Comparison of ENCODE assay signal across 13 mouse cellular contexts in genomic region chr2:31348373-31348772, GRCm38 (mm10). TPM values are rescaled to one million over a fixed set of nuclear protein-coding genes. Genes with fewer than 3 reads are reported as not detected.
DNase-seq lines count a peak whose midpoint lies in the region; ATAC-seq and TF ChIP-seq lines count a peak whose summit lies in the region.
"Had no signal": no experiment of that assay in that cellular context is flagged by ENCODE, and none has a peak within 500 bp of the region (broad histone marks: within the 10 kb centered on the region; RNA-seq: fewer than 3 reads in every experiment).

No protein-coding gene starts in this region.

- no peak for TF ChIP-seq EP300 in lung, postnatal 0 days (IDR thresholded peaks at IDR 0.05)

- DNase-seq in forebrain, embryonic 10.5 days (ENCODE audit: extremely low spot score, low spot score), result no peak
- peak; percentile 63 for DNase-seq in lung, postnatal 10 days
- DNase-seq in lung, postnatal 0 days (ENCODE audit: low spot score), result no peak
- DNase-seq in heart, adult 9 months (ENCODE audit: low spot score in 2 of 2), result peak; percentile 46 to 55
- no peak for DNase-seq in spleen, postnatal 36 days (ENCODE audit: low spot score in 2 of 2)
- DNase-seq: cerebellum, adult 18-20 months; kidney, postnatal 10 days had no signal

- 0 out of 2 replicates have a peak, but pooled peaks cover 5% of the 10 kb centered on the region for H3K4me1 ChIP-seq in forebrain, embryonic 13.5 days
- no peaks in the 10 kb centered on the region for H3K4me1 ChIP-seq in forebrain, embryonic 10.5 days
- no peaks in the 10 kb centered on the region for H3K4me1 ChIP-seq in lung, postnatal 0 days (ENCODE audit: insufficient read depth, low read depth, low read length)
- H3K4me1 ChIP-seq in kidney, embryonic 16.5 days (ENCODE audit: insufficient read depth, low read length), result no peaks in the 10 kb centered on the region
- no peaks in the 10 kb centered on the region for H3K4me1 ChIP-seq in kidney, embryonic 15.5 days
- H3K4me1 ChIP-seq: embryonic facial prominence, embryonic 10.5 days; midbrain, embryonic 13.5 days had no signal

- H3K9ac ChIP-seq in forebrain, embryonic 13.5 days, result no peak overlapping the region
- H3K9ac ChIP-seq in lung, postnatal 0 days (replicated peaks; ENCODE audit: low read depth), result no peak overlapping the region
- no peak overlapping the region for H3K9ac ChIP-seq in kidney, embryonic 16.5 days (replicated peaks; ENCODE audit: low read length)
- H3K9ac ChIP-seq in kidney, embryonic 15.5 days, result no peak overlapping the region
- H3K9ac ChIP-seq: midbrain, embryonic 13.5 days had no signal

- WGBS in forebrain, embryonic 13.5 days, result 76% methylated on average over 3 of the region's 3 CpGs
- 78% methylated on average over 3 of the region's 3 CpGs for WGBS in forebrain, embryonic 10.5 days
- WGBS in lung, postnatal 0 days, result 50% methylated on average over 3 of the region's 3 CpGs
- WGBS in kidney, embryonic 16.5 days, result 71% methylated on average over 3 of the region's 3 CpGs
- 58% methylated on average over 3 of the region's 3 CpGs for WGBS in kidney, embryonic 15.5 days

- no peak overlapping the region for H3K27ac ChIP-seq in forebrain, embryonic 13.5 days
- no peak overlapping the region for H3K27ac ChIP-seq in forebrain, embryonic 10.5 days
- H3K27ac ChIP-seq in lung, postnatal 0 days (ENCODE audit: low read length), result no peak overlapping the region
- no peak overlapping the region for H3K27ac ChIP-seq in kidney, embryonic 16.5 days (ENCODE audit: low read length)
- no peak overlapping the region for H3K27ac ChIP-seq in kidney, embryonic 15.5 days
- H3K27ac ChIP-seq: embryonic facial prominence, embryonic 10.5 days; left cerebral cortex, adult 2 months; midbrain, embryonic 13.5 days had no signal

- H3K27me3 ChIP-seq in forebrain, embryonic 13.5 days, result peaks cover 4% of the 10 kb centered on the region; the same call in 1 of the 2 replicates
- no peaks in the 10 kb centered on the region for H3K27me3 ChIP-seq in forebrain, embryonic 10.5 days (ENCODE audit: poor library complexity, severe bottlenecking)
- H3K27me3 ChIP-seq in lung, postnatal 0 days (replicated peaks; ENCODE audit: insufficient read depth, low read length), result no peaks in the 10 kb centered on the region
- H3K27me3 ChIP-seq in kidney, embryonic 16.5 days (ENCODE audit: insufficient read depth, low read length), result no peaks in the 10 kb centered on the region
- peaks cover 8% of the 10 kb centered on the region; the same call in 1 of the 2 replicates for H3K27me3 ChIP-seq in kidney, embryonic 15.5 days
- H3K27me3 ChIP-seq: midbrain, embryonic 13.5 days had no signal

- TF ChIP-seq CTCF in lung, postnatal 0 days (IDR thresholded peaks at IDR 0.05), result no peak

- no peaks in the 10 kb centered on the region for H3K9me3 ChIP-seq in forebrain, embryonic 13.5 days (replicated peaks)
- peaks cover 3% of the 10 kb centered on the region; the same call in 1 of the 2 replicates for H3K9me3 ChIP-seq in forebrain, embryonic 10.5 days
- no peaks in the 10 kb centered on the region for H3K9me3 ChIP-seq in lung, postnatal 0 days (ENCODE audit: low read length)
- no peaks in the 10 kb centered on the region for H3K9me3 ChIP-seq in kidney, embryonic 16.5 days (ENCODE audit: low read length)
- H3K9me3 ChIP-seq in kidney, embryonic 15.5 days (replicated peaks), result no peaks in the 10 kb centered on the region
- H3K9me3 ChIP-seq: embryonic facial prominence, embryonic 10.5 days; midbrain, embryonic 13.5 days had no signal

- no peak overlapping the region for H3K4me3 ChIP-seq in forebrain, embryonic 13.5 days
- no peak overlapping the region for H3K4me3 ChIP-seq in forebrain, embryonic 10.5 days
- no peak overlapping the region for H3K4me3 ChIP-seq in lung, postnatal 0 days (ENCODE audit: low read depth, low read length)
- H3K4me3 ChIP-seq in kidney, embryonic 16.5 days (ENCODE audit: low read length), result no peak overlapping the region
- no peak overlapping the region for H3K4me3 ChIP-seq in kidney, embryonic 15.5 days (replicated peaks)
- H3K4me3 ChIP-seq: embryonic facial prominence, embryonic 10.5 days; left cerebral cortex, adult 2 months; midbrain, embryonic 13.5 days had no signal

- ATAC-seq in forebrain, embryonic 13.5 days, result peak; percentile 51; the same call in 1 of the 2 replicates
- no peak for ATAC-seq in lung, postnatal 0 days
- ATAC-seq in kidney, embryonic 16.5 days (ENCODE audit: low FRiP score, low TSS enrichment), result no peak
- ATAC-seq in kidney, embryonic 15.5 days (replicated peaks; ENCODE audit: low FRiP score), result no peak
- ATAC-seq: midbrain, embryonic 13.5 days had no signal

- H3K36me3 ChIP-seq in forebrain, embryonic 13.5 days (ENCODE audit: poor library complexity, severe bottlenecking), result no peaks in the 10 kb centered on the region
- no peaks in the 10 kb centered on the region for H3K36me3 ChIP-seq in forebrain, embryonic 10.5 days (replicated peaks)
- H3K36me3 ChIP-seq in lung, postnatal 0 days (ENCODE audit: insufficient read depth, low read length), result no peaks in the 10 kb centered on the region
- H3K36me3 ChIP-seq in kidney, embryonic 16.5 days (ENCODE audit: insufficient read depth, low read length), result no peaks in the 10 kb centered on the region
- H3K36me3 ChIP-seq in kidney, embryonic 15.5 days, result no peaks in the 10 kb centered on the region
- H3K36me3 ChIP-seq: embryonic facial prominence, embryonic 10.5 days; midbrain, embryonic 13.5 days had no signal

- no peak overlapping the region for H3K4me2 ChIP-seq in forebrain, embryonic 13.5 days
- no peak overlapping the region for H3K4me2 ChIP-seq in lung, postnatal 0 days (replicated peaks; ENCODE audit: low read depth, low read length)
- no peak overlapping the region for H3K4me2 ChIP-seq in kidney, embryonic 16.5 days (replicated peaks; ENCODE audit: low read depth, low read length)
- H3K4me2 ChIP-seq in kidney, embryonic 15.5 days, result no peak overlapping the region
- H3K4me2 ChIP-seq: midbrain, embryonic 13.5 days had no signal

RNA-seq across cellular contexts. Expression of gene Hmcn2, which starts 34.2 kb away (rescaled TPM):
- 0.06 and 0.16 TPM in 2 replicates for polyA plus RNA-seq in forebrain, embryonic 13.5 days (2015; fragmentation: Nextera tagmentation; extraction: Ambion mirVana)
- 0.22 TPM in 1 of 2 replicates, not detected in the other for polyA plus RNA-seq in forebrain, embryonic 10.5 days (2016; fragmentation: Nextera tagmentation; extraction: Ambion mirVana)
- polyA plus RNA-seq in lung, postnatal 0 days (2015; fragmentation: Nextera tagmentation; extraction: Ambion mirVana), result 1.1 and 1.3 TPM in 2 replicates
- polyA plus RNA-seq in kidney, embryonic 16.5 days (2015; fragmentation: Nextera tagmentation; extraction: Ambion mirVana), result 0.24 and 0.34 TPM in 2 replicates
- polyA plus RNA-seq in kidney, embryonic 15.5 days (2015; fragmentation: Nextera tagmentation; extraction: Ambion mirVana), result 0.22 and 0.33 TPM in 2 replicates
- polyA plus RNA-seq: embryonic facial prominence, embryonic 10.5 days had no signal

Comparison
In these comparisons a context has a peak if more than half of its experiments do, and no peak if none do; other contexts are left out.
1. DNase-seq: peak in lung, postnatal 10 days (single experiment) and heart, adult 9 months (2 of 2); none in forebrain, embryonic 10.5 days (single experiment), lung, postnatal 0 days (single experiment) and spleen, postnatal 36 days (0 of 2).